Mouse (Mus musculus) kidney, adult 2 months (tissue): Measurements from ENCODE around the gene Cdk5rap2.
A peak's percentile ranks its signal among the peaks of the same experiment; 100 is the strongest.

ENCODE experiments used
- CTCF ChIP-seq: fragments of 200-500 bp; conservative IDR thresholded peaks from 2 replicates; pipeline ENCODE4 v1.5.1; 2011; ENCODE audit warnings: low read depth, mild to moderate bottlenecking, control low read depth, low read length, moderate library complexity, mixed read lengths; ENCODE audit not compliant: insufficient read depth, insufficient read length
- POLR2A ChIP-seq: fragments of 200-500 bp; IDR thresholded peaks from one replicate; pipeline ENCODE4 v1.6.1; 2011; ENCODE audit warnings: low read depth, low read length, control low read depth

DNA sequence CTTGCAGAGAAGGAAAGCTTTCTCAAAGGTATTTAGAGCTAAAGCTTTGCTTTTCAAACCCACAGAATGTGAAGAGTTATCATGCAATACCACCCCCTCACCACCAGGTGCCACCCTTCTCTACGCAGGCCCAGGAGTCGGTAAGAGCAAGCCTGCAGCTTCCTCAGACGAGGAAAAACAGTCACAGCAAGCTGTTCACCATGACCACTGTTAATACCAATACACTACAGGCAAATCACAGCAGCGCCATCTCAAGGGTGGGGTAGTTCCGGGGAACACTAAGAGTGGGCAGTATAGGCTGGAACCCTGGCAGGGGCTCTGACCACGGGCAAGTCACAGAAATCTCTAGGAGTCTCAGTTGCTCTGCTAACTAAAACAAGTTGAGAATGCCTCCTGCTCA lies 145.0 kb downstream of the Cdk5rap2 start:
- TF ChIP-seq POLR2A (no peak), CTCF (peak; percentile 85)
